Mouse (Mus musculus): ENCODE measurements around the gene Aoc1. TPM values are rescaled to one million over a fixed set of nuclear protein-coding genes. Genes with fewer than 3 reads are reported as not detected.
"Not testable (repeated sequence)": the region's sequence is repeated elsewhere in the genome, so short reads cannot be mapped to it uniquely, and the experiment has no call there.

The Aoc1 gene
- polyA plus RNA-seq, 2 experiments from 2014 or later, result 0.13 to 0.30 TPM

GRCm38 (mm10) chr6:48861616-48862280 lies 10.9 kb upstream of the Aoc1 start:
- no peak for ATAC-seq

DNA sequence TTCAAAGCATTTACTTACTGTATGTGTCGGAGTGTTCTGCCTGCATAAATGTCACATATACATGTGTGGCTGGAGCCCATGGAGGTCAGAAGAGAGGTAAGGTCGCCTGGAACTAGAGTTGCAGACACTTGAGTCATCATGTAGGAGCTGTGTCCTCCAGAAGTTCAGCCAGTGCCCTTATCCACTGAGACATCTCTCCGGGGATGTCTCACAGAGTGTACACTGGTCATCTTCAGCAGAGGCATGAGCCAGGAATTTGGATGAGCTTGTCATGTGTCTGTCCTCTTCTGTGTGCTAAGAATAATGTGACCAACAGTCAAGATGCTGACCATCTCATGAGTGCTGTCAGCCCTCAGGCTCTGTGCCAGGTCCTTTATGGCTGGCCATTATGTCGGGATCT lies 9.9 kb upstream of the Aoc1 start:
- ATAC-seq, result no peak

DNA sequence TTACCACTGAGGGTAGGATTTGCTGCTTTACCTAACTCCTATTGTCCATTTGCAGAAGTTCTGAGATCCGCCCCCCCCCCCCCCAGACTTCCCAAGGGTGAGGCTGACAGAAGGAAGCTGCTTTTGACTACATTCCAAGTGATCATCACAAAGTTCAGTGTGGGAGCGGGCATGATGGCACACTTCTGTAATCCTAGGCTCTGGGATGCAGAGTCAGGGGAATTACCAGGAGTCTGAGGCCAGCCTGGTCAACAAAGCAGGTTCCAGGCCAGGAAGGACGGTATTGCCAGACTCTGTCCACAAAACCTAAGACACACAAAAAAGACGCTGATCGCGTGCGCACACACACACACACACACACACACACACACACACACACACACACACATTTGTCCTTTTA lies 9.2 kb upstream of the Aoc1 start:
- no peak for ATAC-seq

DNA sequence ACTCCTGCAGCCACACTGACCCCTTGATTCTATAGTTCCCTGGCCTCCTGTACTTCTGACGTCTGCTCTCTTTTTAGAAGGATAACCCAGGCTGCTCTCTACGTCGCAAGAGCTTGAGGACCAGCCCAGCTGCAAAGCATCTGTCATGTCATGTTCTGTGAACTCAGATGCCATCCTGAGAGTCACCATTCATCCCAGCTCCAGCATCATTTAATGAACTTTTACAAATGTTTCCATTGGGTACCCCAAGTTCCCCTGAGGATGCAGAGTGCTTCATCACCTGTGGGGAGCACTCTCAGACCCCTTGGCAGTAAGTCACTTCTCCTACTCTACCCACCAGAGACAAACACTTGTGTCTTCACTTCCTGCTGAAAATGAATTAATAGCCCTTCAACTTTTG lies 8.5 kb upstream of the Aoc1 start:
- ATAC-seq, result no peak

- ATAC-seq, result no peak
Measured at GRCm38 (mm10) chr6:48864723-48865122, 8.0 kb upstream of the Aoc1 start.

GRCm38 (mm10) chr6:48865152-48865745 lies 7.4 kb upstream of the Aoc1 start:
- no peak for ATAC-seq

DNA sequence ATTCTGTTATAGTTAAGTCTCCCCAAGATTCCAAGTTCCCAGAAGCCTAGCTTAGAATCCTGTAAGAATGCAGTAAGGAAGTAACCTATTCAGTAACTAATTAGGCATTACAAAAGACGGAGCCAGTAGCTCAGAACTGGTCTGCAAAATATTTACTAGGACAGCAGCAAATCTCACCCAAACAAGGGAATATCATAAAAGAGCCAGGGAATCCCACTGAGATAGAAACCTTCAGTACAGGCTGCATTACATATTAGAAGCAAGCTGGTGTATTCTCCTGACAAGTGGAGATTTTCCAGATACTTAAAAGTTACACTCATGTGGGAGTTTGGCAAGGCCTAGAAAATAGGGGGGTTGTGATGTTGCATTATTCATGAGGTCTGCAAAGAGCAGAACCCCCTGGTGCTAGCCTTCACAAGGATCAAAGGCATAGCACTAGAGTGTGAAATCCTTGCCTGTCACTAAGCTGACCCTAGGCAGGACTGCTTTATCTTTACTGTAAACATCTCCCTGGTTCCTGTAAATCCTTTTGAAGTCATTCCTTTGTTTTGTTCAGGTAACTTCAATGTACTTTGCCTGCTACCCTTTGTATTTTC lies 6.2 kb upstream of the Aoc1 start:
- ATAC-seq, result not testable (repeated sequence)

DNA sequence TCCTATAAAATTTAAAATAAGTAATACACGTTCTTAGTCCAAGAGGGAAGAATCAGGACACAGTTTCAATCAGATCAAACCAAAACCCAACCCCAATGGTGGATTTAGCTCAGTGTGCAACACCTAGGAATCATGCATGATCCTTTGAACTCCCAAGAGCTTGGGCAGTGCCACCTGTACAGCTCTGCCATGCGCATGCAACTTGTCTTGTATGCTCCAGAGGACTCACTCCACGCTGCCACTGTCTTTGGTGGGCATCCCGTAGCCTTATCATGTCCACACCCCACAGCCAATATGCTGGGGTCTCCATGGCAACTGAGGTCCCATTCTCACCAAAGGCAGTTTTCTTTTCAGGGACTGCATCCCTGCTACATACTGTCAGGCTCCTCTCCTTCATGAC lies 5.5 kb upstream of the Aoc1 start:
- ATAC-seq, result no peak

- no peak for ATAC-seq
Measured at GRCm38 (mm10) chr6:48869774-48870173, 2.9 kb upstream of the Aoc1 start.

- no peak for ATAC-seq
Measured at GRCm38 (mm10) chr6:48874576-48874975, 1.9 kb downstream of the Aoc1 start.

DNA sequence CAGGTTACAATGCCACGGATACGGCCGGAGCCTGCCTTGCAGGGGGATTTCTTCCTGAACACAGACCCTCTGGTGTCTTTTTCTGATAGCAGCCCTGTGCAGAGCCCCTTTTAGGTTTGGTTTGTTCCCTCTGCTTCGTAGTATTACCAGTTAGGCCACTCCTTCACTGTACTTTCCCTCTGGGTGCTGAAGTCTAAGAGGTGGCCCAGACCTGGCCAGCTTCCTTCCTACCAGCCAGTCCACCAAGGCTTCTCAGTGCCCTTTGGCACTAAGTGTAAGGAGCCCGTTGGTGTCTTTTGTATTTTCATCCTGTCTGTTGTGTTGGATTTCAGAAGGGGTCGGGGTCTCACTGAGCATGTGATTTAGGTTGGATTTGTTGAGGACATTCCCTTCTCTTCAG lies 2.8 kb downstream of the Aoc1 start:
- no peak for ATAC-seq

- ATAC-seq, result no peak
Measured at GRCm38 (mm10) chr6:48876510-48877135, 3.9 kb downstream of the Aoc1 start.

GRCm38 (mm10) chr6:48894203-48894602 lies 21.5 kb downstream of the Aoc1 start:
- ATAC-seq, result no peak

DNA sequence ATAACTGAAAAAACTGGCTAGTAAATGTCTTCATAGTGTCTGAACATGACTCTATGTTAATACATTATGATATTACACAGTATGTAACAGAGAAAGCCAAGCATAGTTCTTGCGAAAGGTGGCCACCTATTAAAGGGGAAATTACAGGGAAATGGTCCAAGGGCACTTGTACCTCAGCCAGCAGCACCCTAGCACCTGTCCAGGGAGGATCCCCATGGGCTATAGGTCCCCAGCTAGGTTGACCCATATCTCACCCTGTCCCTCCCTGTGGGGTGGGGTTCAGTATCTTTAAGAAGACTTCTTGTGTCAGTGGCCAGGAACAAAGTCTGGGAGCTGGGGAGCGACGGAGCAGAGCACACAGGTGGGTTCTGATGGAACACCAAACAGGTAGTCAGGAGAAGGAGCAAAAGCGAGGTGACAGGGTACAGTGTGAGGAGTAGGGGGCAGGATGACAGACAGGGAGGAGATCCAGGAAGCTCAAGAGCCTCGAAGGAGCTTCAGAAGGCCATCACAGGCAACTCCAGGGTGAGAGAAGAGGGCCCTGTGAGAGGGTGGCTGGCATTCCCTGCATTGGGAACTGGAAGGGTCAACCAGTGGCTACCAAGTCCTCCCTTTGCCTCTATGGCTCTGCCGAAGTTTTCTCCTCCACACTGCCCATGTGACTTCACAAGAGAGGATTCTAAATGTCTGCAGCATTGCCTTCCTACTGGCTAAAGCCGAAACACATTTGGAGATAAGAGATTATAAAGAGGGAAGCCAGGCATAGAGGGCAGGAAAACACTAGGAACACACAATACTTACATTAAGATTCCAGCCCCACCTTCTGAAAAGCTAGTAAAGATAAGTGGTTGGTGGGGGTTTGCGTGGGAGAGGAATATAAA lies 22.5 kb downstream of the Aoc1 start:
- ATAC-seq, result no peak

GRCm38 (mm10) chr6:48895941-48896340 lies 23.2 kb downstream of the Aoc1 start:
- no peak for ATAC-seq

DNA sequence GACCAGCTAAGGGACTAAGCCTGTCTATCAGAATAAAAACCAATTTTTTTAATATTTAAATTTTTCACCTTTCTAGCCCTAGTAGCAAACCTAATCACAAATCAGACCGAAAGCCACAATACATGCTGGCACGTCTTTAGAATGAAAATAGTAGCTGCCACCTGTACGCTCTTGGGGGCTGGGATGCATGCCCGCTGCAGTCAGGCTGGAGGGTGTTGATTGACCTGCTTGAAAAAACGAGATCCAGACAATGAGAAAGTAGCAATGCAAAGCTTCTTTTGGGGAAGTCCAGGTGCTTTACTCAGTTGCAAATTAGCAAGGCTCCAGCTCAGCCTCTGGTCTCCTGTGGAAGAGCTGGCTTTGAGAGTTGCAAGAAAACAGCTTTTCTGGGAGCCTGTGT lies 24.3 kb downstream of the Aoc1 start:
- ATAC-seq, result no peak

DNA sequence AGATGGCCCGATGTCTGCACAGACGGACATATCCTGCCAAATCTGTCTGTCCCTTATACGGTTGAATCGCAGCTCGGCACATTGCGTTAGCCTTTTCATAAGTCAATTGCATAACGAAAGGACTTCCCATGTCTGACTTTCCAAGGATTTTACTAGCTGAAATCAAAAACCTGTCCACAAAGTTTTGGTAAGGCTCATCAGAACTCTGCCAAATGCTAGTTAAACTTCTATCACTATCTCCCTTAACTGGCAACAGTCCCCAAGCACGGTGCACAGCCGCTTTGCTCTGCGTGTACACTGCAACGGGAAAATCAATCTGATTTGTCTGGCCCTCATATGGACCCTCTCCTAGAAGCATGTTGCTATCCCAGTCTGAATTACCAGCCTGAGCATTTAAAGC lies 28.6 kb downstream of the Aoc1 start:
- ATAC-seq, result not testable (repeated sequence)

- no peak for ATAC-seq
Measured at GRCm38 (mm10) chr6:48902511-48903406, 30.1 kb downstream of the Aoc1 start.

DNA sequence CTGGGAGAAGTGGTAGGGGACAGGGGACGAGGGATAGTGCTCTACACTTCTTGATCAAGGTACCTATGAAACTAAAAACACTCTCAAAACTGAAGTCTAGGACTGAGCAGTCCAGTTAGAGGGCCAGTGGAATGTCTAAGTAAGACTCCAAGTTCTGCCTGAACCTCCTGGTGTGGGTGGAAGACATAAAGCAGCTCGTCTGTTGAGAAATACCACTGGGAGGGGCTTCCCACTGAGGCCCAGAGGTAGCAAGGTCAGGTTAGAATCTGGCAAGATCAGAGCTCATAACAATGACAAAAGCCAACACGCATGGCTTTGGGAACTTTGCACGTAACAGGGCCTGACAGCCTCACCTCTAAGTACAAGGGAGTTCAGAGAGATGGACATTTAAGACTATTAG lies 30.7 kb downstream of the Aoc1 start:
- no peak for ATAC-seq

DNA sequence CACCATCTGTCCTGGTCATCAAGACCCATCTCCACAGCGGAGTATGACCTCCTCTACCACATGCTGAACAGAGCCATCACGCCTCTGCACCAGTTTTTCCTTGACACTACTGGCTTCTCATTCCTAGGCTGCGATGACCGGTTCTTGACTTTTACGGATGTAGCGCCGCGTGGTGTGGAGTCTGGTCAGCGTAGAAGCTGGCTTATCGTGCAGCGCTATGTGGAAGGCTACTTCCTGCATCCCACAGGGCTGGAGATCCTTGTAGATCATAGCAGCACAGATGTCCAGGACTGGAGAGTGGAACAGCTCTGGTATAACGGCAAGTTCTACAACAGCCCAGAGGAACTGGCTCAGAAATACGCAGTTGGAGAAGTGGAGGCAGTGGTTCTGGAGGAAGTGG lies 32.9 kb downstream of the Aoc1 start:
- no peak for ATAC-seq

DNA sequence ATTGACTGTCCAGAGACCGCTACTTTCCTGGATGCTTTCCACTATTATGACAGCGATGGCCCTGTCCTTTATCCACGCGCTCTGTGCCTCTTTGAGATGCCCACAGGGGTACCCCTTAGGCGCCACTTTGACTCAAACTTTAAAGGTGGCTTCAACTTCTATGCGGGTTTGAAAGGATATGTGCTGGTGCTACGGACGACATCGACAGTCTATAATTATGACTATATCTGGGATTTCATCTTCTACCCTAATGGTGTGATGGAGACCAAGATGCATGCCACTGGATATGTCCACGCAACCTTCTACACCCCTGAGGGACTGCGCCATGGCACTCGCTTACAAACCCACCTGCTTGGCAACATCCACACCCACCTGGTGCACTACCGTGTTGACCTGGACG lies 33.7 kb downstream of the Aoc1 start:
- ATAC-seq, result no peak

GRCm38 (mm10) chr6:48909229-48909628 lies 36.5 kb downstream of the Aoc1 start:
- no peak for ATAC-seq
